In the genomic region with DNA sequence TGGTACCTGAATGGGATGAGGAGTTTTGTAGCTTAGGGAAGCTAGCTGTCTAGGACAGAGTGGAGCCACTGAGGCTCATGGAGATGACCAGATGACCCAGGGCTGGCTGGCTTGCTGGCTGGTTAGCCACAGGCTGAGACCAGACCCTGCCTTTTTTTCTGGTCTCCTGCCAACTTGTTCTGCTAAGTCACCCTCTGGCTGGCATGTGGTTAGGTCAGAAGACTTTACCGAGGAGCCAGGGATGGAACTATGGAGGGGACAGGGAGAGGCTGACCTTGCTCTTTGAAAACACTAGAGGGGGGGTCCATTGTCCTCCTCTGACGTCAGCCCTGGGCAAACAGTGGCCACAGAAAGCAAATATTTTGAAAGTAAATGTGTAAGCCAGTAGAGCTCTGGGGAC, we compare ENCODE assay signal across 11 mouse cellular contexts. TPM values are rescaled to one million over a fixed set of nuclear protein-coding genes. Genes with fewer than 3 reads are reported as not detected.
DNase-seq lines count a peak whose midpoint lies in the region; ATAC-seq lines count a peak whose summit lies in the region.
"Had no signal": no experiment of that assay in that cellular context is flagged by ENCODE, and none has a peak within 500 bp of the region (broad histone marks: within the 10 kb centered on the region; RNA-seq: fewer than 3 reads in every experiment).

No protein-coding gene starts in this region.

- WGBS in liver, embryonic 12.5 days (ENCODE audit: insufficient replicate concordance) = 22% methylated on average over 2 of the region's 2 CpGs

- no peak overlapping the region for H3K27ac ChIP-seq in liver, embryonic 12.5 days
- H3K27ac ChIP-seq: layer of hippocampus, adult 2 months; midbrain, embryonic 10.5 days had no signal

- no peak overlapping the region for H3K9ac ChIP-seq in liver, embryonic 12.5 days

- H3K9me3 ChIP-seq in liver, embryonic 12.5 days (replicated peaks) = no peaks in the 10 kb centered on the region
- H3K9me3 ChIP-seq: midbrain, embryonic 10.5 days had no signal

- H3K36me3 ChIP-seq in liver, embryonic 12.5 days = no peaks in the 10 kb centered on the region
- H3K36me3 ChIP-seq: midbrain, embryonic 10.5 days had no signal

- no peaks in the 10 kb centered on the region; the same call in 1 of the 2 replicates for H3K4me1 ChIP-seq in liver, embryonic 12.5 days

- DNase-seq in heart, adult 18-20 months = peak; percentile 5 to 6
- no peak for DNase-seq in heart, postnatal 25 days (ENCODE audit: low spot score)
- peak; percentile 33 for DNase-seq in ovary, adult 18-20 months (ENCODE audit: low spot score)
- DNase-seq in ovary, postnatal 36 days (ENCODE audit: low spot score) = no peak
- no peak for DNase-seq in right cerebral cortex, adult 2 months (ENCODE audit: low spot score in 2 of 2)
- DNase-seq in embryo, embryonic 11 days = no peak
- DNase-seq in thymus, postnatal 36 days = no peak
- DNase-seq: heart, postnatal 14 days had no signal

- H3K4me2 ChIP-seq in liver, embryonic 12.5 days = no peak overlapping the region

- peaks cover 24% of the 10 kb centered on the region for H3K27me3 ChIP-seq in liver, embryonic 12.5 days (replicated peaks)

- intact Hi-C loops in heart, postnatal 25 days (cut with DNase I) = loop anchor here (2.0 to 10.0 kb wide), 3 partner anchors 210 to 318 kb away; no protein-coding TSS in a partner anchor

- peak; percentile 64 for ATAC-seq in liver, embryonic 12.5 days

- H3K4me3 ChIP-seq in liver, embryonic 12.5 days = no peak overlapping the region
- H3K4me3 ChIP-seq: layer of hippocampus, adult 2 months; midbrain, embryonic 10.5 days had no signal

RNA-seq across cellular contexts. Expression of a gene that starts 28.6 kb away (rescaled TPM):
- total RNA-seq in heart, adult 18-20 months (2021) = 1 to 10 TPM; 6.9 to 7.4 TPM
- 1 to 10 TPM; 7.5 to 7.9 TPM for total RNA-seq in heart, postnatal 25 days (2021)
- polyA plus RNA-seq in liver, embryonic 12.5 days (2016; fragmentation: Nextera tagmentation; extraction: Ambion mirVana) = 3.0 and 3.2 TPM in 2 replicates

Comparison
In these comparisons a context has a peak if more than half of its experiments do, and no peak if none do; other contexts are left out.
1. DNase-seq: peak in heart, adult 18-20 months (2 of 2) and ovary, adult 18-20 months (single experiment); none in heart, postnatal 25 days (single experiment), ovary, postnatal 36 days (single experiment), right cerebral cortex, adult 2 months (0 of 2), embryo, embryonic 11 days (single experiment) and thymus, postnatal 36 days (0 of 2).